Mouse (Mus musculus): Measurements from ENCODE around the gene Gm10037. TPM values are rescaled to one million over a fixed set of nuclear protein-coding genes. Genes with fewer than 3 reads are reported as not detected.
A peak's percentile ranks its signal among the peaks of the same experiment; 100 is the strongest.
"Not testable (repeated sequence)": the region's sequence is repeated elsewhere in the genome, so short reads cannot be mapped to it uniquely, and the experiment has no call there.

Gm10037 gene
- polyA plus RNA-seq, 1 experiment from 2014 or later: 2.7 TPM

DNA sequence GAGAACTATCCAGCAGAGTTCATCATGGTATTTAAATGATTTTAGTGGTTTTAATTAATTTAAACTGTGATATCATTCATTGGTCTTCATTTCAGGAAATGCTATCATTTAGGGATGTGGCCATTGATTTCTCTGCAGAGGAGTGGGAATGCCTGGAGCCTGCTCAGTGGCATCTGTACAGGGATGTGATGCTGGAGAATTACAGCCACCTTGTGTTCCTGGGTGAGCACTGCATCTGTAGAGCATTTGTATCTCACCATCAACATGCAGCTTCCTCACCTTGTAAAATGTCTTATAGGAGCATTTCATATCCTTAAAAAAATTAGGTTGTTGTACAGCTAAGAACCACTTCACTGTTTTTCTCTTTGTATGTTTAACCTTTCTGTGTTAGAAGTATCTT, 2.2 kb downstream of the Gm10037 start:
- not testable (repeated sequence) for H3K27ac ChIP-seq (ENCODE audit: low read depth, low read length); H3K27me3 ChIP-seq (ENCODE audit: control insufficient read depth, insufficient read depth, low read length); H3K4me2 ChIP-seq (replicated peaks; ENCODE audit: low read depth, low read length); H3K4me3 ChIP-seq (ENCODE audit: low read length); ATAC-seq (ENCODE audit: low FRiP score, low TSS enrichment); H3K9ac ChIP-seq (ENCODE audit: low read depth, low read length); H3K4me1 ChIP-seq (ENCODE audit: control insufficient read depth, insufficient read depth, low read length); H3K36me3 ChIP-seq (ENCODE audit: control insufficient read depth, insufficient read depth, low read length); H3K9me3 ChIP-seq (ENCODE audit: control insufficient read depth, low read length)

GRCm38 (mm10) chr13:67843775-67844118, 12.8 kb downstream of the Gm10037 start:
- H3K27me3 ChIP-seq (ENCODE audit: control insufficient read depth, insufficient read depth, low read length): no peaks in the 10 kb centered on the region
- 51% methylated on average over 6 of the region's 6 CpGs for WGBS
- H3K9ac ChIP-seq (ENCODE audit: low read depth, low read length): peak overlapping the region; percentile 42; the same call in 1 of the 2 replicates
- H3K9me3 ChIP-seq (ENCODE audit: control insufficient read depth, low read length): no peaks in the 10 kb centered on the region
- peak overlapping the region; percentile 32; the same call in 1 of the 2 replicates for H3K4me3 ChIP-seq (ENCODE audit: low read length)
- no peak overlapping the region for H3K27ac ChIP-seq (ENCODE audit: low read depth, low read length)
- ATAC-seq (ENCODE audit: low FRiP score, low TSS enrichment): peak; percentile 62; the same call in 1 of the 2 replicates
- no peaks in the 10 kb centered on the region for H3K36me3 ChIP-seq (ENCODE audit: control insufficient read depth, insufficient read depth, low read length)
- H3K4me2 ChIP-seq (replicated peaks; ENCODE audit: low read depth, low read length): peak overlapping the region; percentile 45
- H3K4me1 ChIP-seq (ENCODE audit: control insufficient read depth, insufficient read depth, low read length): no peaks in the 10 kb centered on the region

DNA sequence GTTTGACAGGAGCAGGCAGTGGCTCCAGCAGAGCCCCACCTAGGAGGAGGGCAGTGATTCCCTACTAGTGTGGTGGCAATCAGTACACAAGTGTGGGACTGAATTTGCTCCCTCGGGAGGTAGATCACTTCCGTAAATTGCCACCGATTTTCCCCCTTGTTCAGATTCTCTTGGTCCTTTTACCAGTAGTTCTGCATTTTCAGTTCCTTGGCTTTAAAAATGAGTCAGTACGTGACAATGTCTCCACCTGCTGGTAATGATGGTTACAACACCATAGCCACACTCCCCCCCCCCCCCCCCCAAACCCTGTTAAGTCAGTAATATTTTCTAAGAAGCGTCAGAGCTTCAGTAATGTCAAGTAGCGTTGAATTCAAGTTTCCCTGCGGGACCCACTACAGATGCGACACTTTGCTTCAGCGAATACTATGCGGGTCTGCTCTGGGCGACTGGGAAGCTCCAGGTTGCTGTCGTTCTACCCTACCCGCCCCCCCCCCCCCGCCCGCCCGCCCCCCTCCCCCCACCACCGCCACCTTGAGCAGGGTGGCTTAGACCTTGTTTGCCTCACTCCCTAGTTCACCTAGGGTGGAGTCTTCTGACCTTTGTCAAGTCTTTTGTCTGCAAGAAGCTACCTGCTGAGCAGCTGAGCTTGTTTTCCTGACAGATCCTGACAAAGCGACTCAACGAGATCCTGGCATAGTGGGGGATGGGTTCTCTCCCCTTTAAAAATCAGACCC, 13.4 kb downstream of the Gm10037 start:
- Histone ChIP-seq H3K27me3 (ENCODE audit: control insufficient read depth, insufficient read depth, low read length) (no peaks in the 10 kb centered on the region), H3K9me3 (ENCODE audit: control insufficient read depth, low read length) (no peaks in the 10 kb centered on the region), H3K4me1 (ENCODE audit: control insufficient read depth, insufficient read depth, low read length) (no peaks in the 10 kb centered on the region), H3K36me3 (ENCODE audit: control insufficient read depth, insufficient read depth, low read length) (no peaks in the 10 kb centered on the region), H3K4me3 (ENCODE audit: low read length) (peak overlapping the region; percentile 32), H3K4me2 (replicated peaks; ENCODE audit: low read depth, low read length) (peak overlapping the region; percentile 45), H3K9ac (ENCODE audit: low read depth, low read length) (peak overlapping the region; percentile 42; the same call in 1 of the 2 replicates), H3K27ac (ENCODE audit: low read depth, low read length) (no peak overlapping the region)
- peak; percentile 84 for ATAC-seq (ENCODE audit: low FRiP score, low TSS enrichment)
- WGBS: 0% methylated on average over 13 of the region's 19 CpGs

DNA sequence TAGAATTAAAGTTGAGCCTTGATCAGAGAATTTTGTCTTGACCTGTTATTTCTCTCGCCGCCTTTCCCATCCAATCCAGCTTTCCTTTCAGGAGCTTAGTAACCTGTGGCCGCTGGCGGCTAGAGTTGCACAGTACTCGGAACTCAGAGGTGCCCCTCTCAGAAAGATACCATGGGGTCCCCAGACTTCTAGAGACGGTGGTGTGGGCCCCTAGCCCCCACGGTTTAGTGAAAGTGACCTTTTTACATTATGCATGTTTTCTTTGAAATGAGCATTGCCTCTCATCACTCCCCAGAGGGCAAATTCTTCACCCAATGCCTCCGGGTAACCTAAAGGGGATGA, 13.9 kb downstream of the Gm10037 start:
- no peaks in the 10 kb centered on the region for H3K9me3 ChIP-seq (ENCODE audit: control insufficient read depth, low read length)
- H3K36me3 ChIP-seq (ENCODE audit: control insufficient read depth, insufficient read depth, low read length): no peaks in the 10 kb centered on the region
- no peak overlapping the region; the same call in 1 of the 2 replicates for H3K9ac ChIP-seq (ENCODE audit: low read depth, low read length)
- H3K4me2 ChIP-seq (replicated peaks; ENCODE audit: low read depth, low read length): peak overlapping the region; percentile 45
- H3K27me3 ChIP-seq (ENCODE audit: control insufficient read depth, insufficient read depth, low read length): no peaks in the 10 kb centered on the region
- ATAC-seq (ENCODE audit: low FRiP score, low TSS enrichment): 0 out of 2 replicates have a peak, but pooled peaks have one; percentile 52
- peak overlapping the region; percentile 32 for H3K4me3 ChIP-seq (ENCODE audit: low read length)
- no peaks in the 10 kb centered on the region for H3K4me1 ChIP-seq (ENCODE audit: control insufficient read depth, insufficient read depth, low read length)
- no peak overlapping the region for H3K27ac ChIP-seq (ENCODE audit: low read depth, low read length)
- 26% methylated on average over 8 of the region's 8 CpGs for WGBS

DNA sequence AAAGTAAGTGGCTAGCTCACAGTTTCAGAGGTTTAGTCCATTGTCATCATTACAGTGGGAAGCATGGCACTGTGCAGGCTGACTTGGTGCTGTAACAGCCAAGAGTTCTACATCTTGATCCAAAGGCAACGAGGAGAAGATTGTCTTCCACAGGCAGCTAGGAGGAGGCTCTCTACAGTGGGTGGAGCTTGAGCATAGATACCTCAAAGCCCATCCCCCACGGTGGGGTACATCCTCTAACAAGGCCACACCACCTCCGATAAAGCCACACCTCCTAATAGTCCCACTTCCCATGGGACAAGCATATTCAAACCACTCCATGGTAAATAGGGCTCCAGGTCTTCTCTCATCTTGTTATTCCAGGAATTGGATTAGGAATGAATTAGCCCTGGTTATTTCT, 19.5 kb downstream of the Gm10037 start:
- H3K27ac ChIP-seq (ENCODE audit: low read depth, low read length): no peak overlapping the region
- ATAC-seq (ENCODE audit: low FRiP score, low TSS enrichment): no peak
- 86% methylated on average over 3 of the region's 3 CpGs for WGBS

DNA sequence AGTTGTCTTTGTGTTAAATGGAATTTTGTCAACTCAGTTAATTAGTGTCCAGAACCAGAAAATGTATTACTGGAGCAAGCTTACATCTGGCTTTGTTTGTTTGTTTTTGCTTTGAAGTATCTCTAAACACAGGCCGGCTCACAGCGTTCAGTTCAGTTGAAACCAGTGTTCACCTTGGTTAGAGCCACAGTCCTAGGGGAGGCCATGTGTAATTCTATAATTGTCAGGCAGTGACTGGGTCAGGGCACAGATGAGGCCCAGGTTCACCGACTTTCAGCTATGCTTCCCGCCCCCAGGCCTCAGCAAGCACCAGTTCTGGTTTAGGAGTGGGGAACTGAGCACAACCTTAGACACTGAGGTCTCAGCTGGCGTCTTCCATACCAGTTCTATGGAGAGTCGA, 22.2 kb downstream of the Gm10037 start:
- H3K4me2 ChIP-seq (replicated peaks; ENCODE audit: low read depth, low read length): no peak overlapping the region
- no peak overlapping the region for H3K4me3 ChIP-seq (ENCODE audit: low read length)
- WGBS: 50% methylated on average over 6 of the region's 6 CpGs
- ATAC-seq (ENCODE audit: low FRiP score, low TSS enrichment): no peak
- no peak overlapping the region for H3K27ac ChIP-seq (ENCODE audit: low read depth, low read length)
- no peak overlapping the region for H3K9ac ChIP-seq (ENCODE audit: low read depth, low read length)
- no peaks in the 10 kb centered on the region for H3K36me3 ChIP-seq (ENCODE audit: control insufficient read depth, insufficient read depth, low read length)
- no peaks in the 10 kb centered on the region for H3K9me3 ChIP-seq (ENCODE audit: control insufficient read depth, low read length)
- no peaks in the 10 kb centered on the region for H3K27me3 ChIP-seq (ENCODE audit: control insufficient read depth, insufficient read depth, low read length)
- no peaks in the 10 kb centered on the region for H3K4me1 ChIP-seq (ENCODE audit: control insufficient read depth, insufficient read depth, low read length)

More for the DNA sequence above, 19.5 kb downstream of the Gm10037 start:
- Histone ChIP-seq H3K4me1 (ENCODE audit: control insufficient read depth, insufficient read depth, low read length) (no peaks in the 10 kb centered on the region), H3K27me3 (ENCODE audit: control insufficient read depth, insufficient read depth, low read length) (no peaks in the 10 kb centered on the region), H3K9me3 (ENCODE audit: control insufficient read depth, low read length) (no peaks in the 10 kb centered on the region), H3K4me2 (replicated peaks; ENCODE audit: low read depth, low read length) (no peak overlapping the region), H3K36me3 (ENCODE audit: control insufficient read depth, insufficient read depth, low read length) (no peaks in the 10 kb centered on the region), H3K4me3 (ENCODE audit: low read length) (no peak overlapping the region), H3K9ac (ENCODE audit: low read depth, low read length) (no peak overlapping the region)

DNA sequence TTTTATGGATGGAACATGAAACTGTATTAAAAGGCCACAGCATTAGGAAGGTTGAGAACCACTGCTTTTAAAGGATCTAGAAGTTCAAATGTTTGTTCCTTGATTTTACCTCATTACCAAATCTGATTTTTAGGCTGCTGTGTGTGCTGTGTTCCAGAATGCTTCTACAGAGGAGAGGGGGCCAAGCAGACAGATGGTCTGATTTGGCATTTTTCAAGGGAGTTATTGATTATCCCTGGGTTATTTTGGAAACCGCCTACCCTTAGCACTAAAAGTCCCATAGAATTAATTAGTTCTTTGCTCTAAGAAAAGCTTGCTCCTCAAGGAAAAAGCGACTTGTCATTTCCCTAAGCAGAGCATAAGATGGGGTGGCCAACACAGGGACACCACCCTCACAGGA, 23.1 kb downstream of the Gm10037 start:
- Histone ChIP-seq H3K9ac (ENCODE audit: low read depth, low read length) (no peak overlapping the region), H3K4me3 (ENCODE audit: low read length) (no peak overlapping the region), H3K4me2 (replicated peaks; ENCODE audit: low read depth, low read length) (no peak overlapping the region), H3K27me3 (ENCODE audit: control insufficient read depth, insufficient read depth, low read length) (no peaks in the 10 kb centered on the region), H3K36me3 (ENCODE audit: control insufficient read depth, insufficient read depth, low read length) (no peaks in the 10 kb centered on the region), H3K27ac (ENCODE audit: low read depth, low read length) (no peak overlapping the region), H3K4me1 (ENCODE audit: control insufficient read depth, insufficient read depth, low read length) (no peaks in the 10 kb centered on the region), H3K9me3 (ENCODE audit: control insufficient read depth, low read length) (no peaks in the 10 kb centered on the region)
- no peak for ATAC-seq (ENCODE audit: low FRiP score, low TSS enrichment)
- 85% methylated on average over 2 of the region's 2 CpGs for WGBS

- Histone ChIP-seq H3K4me3 (ENCODE audit: low read length) (no peak overlapping the region), H3K9me3 (ENCODE audit: control insufficient read depth, low read length) (no peaks in the 10 kb centered on the region), H3K4me2 (replicated peaks; ENCODE audit: low read depth, low read length) (no peak overlapping the region), H3K9ac (ENCODE audit: low read depth, low read length) (no peak overlapping the region), H3K36me3 (ENCODE audit: control insufficient read depth, insufficient read depth, low read length) (no peaks in the 10 kb centered on the region), H3K27me3 (ENCODE audit: control insufficient read depth, insufficient read depth, low read length) (no peaks in the 10 kb centered on the region), H3K27ac (ENCODE audit: low read depth, low read length) (no peak overlapping the region), H3K4me1 (ENCODE audit: control insufficient read depth, insufficient read depth, low read length) (no peaks in the 10 kb centered on the region)
- 21% methylated on average over 1 of the region's 1 CpGs for WGBS
- ATAC-seq (ENCODE audit: low FRiP score, low TSS enrichment): no peak
Measured at GRCm38 (mm10) chr13:67857317-67857716, 26.4 kb downstream of the Gm10037 start.

- 84% methylated on average over 9 of the region's 9 CpGs for WGBS
- Histone ChIP-seq H3K4me3 (ENCODE audit: low read length) (no peak overlapping the region), H3K36me3 (ENCODE audit: control insufficient read depth, insufficient read depth, low read length) (no peaks in the 10 kb centered on the region), H3K27ac (ENCODE audit: low read depth, low read length) (no peak overlapping the region), H3K9me3 (ENCODE audit: control insufficient read depth, low read length) (0 out of 2 replicates have a peak, but pooled peaks cover 4% of the 10 kb centered on the region), H3K4me1 (ENCODE audit: control insufficient read depth, insufficient read depth, low read length) (no peaks in the 10 kb centered on the region), H3K9ac (ENCODE audit: low read depth, low read length) (no peak overlapping the region), H3K27me3 (ENCODE audit: control insufficient read depth, insufficient read depth, low read length) (no peaks in the 10 kb centered on the region), H3K4me2 (replicated peaks; ENCODE audit: low read depth, low read length) (no peak overlapping the region)
- ATAC-seq (ENCODE audit: low FRiP score, low TSS enrichment): no peak
Measured at GRCm38 (mm10) chr13:67862508-67862907, 31.6 kb downstream of the Gm10037 start.

Data from kidney, embryonic 14.5 days (tissue).